Mouse (Mus musculus) spleen, adult 2 months (tissue): ENCODE results near the gene Gm20388.

ENCODE experiments used
- CTCF ChIP-seq: fragments of 200-500 bp; IDR thresholded peaks from 2 replicates; pipeline ENCODE4 v1.5.1; 2011; ENCODE audit warnings: mild to moderate bottlenecking, inconsistent platforms; ENCODE audit not compliant: insufficient read depth, insufficient read length, insufficient replicate concordance; ENCODE audit errors: extremely low read depth
- POLR2A ChIP-seq: fragments of 200-500 bp; IDR thresholded peaks from 2 replicates; pipeline ENCODE4 v1.6.1; 2011; ENCODE audit warnings: low read depth, low read length, inconsistent platforms

- no peak for TF ChIP-seq CTCF
- TF ChIP-seq POLR2A: no peak
These were observed 4071.0 kb downstream of the Gm20388 start for GRCm38 (mm10) chr8:123981674-123982073.
